Mouse (Mus musculus) brain, adult 2 months (tissue): ENCODE data around the gene Gm8251.
"Not testable (repeated sequence)": the region's sequence is repeated elsewhere in the genome, so short reads cannot be mapped to it uniquely, and the experiment has no call there.

Experiments used
- DNase-seq: peaks from one replicate; pipeline ENCODE4 v3.0.0; 2011; ENCODE audit warnings: low read depth, low spot score

Gene Gm8251

GRCm38 (mm10) chr1:44061836-44062235 is at the start of gene Gm8251:
Gm8251 (minus strand) TSS chr1:44061936.
- no peak for DNase-seq

GRCm38 (mm10) chr1:44102939-44103338 is 41.2 kb upstream of the Gm8251 start:
- no peak for DNase-seq

GRCm38 (mm10) chr1:44102259-44102717 is 40.6 kb upstream of the Gm8251 start, which contains the start of gene Tex30:
Tex30 (minus strand) TSS chr1:44102441.
- peak; percentile 98 for DNase-seq

- peak; percentile 20 for DNase-seq
Observed at GRCm38 (mm10) chr1:44101448-44102225, 39.9 kb upstream of the Gm8251 start.

GRCm38 (mm10) chr1:44064625-44065024 is 2.9 kb upstream of the Gm8251 start:
- DNase-seq, result peak; percentile 72

GRCm38 (mm10) chr1:44063439-44063838 is 1.7 kb upstream of the Gm8251 start:
- no peak for DNase-seq

GRCm38 (mm10) chr1:44057805-44058204 is 3.9 kb downstream of the Gm8251 start:
- DNase-seq, result peak; percentile 34

GRCm38 (mm10) chr1:44046556-44046955 is 15.2 kb downstream of the Gm8251 start:
- no peak for DNase-seq

GRCm38 (mm10) chr1:44045689-44046088 is 16.0 kb downstream of the Gm8251 start:
- DNase-seq, result not testable (repeated sequence)

GRCm38 (mm10) chr1:44042555-44042915 is 19.2 kb downstream of the Gm8251 start:
- no peak for DNase-seq

GRCm38 (mm10) chr1:44041797-44042554 is 19.8 kb downstream of the Gm8251 start:
- DNase-seq, result peak; percentile 82

GRCm38 (mm10) chr1:44032948-44033347 is 28.8 kb downstream of the Gm8251 start:
- no peak for DNase-seq

GRCm38 (mm10) chr1:44032213-44032612 is 29.5 kb downstream of the Gm8251 start:
- DNase-seq, result no peak

- DNase-seq, result no peak
Observed at GRCm38 (mm10) chr1:44027651-44028050, 34.1 kb downstream of the Gm8251 start.

GRCm38 (mm10) chr1:44022656-44023055 is 39.1 kb downstream of the Gm8251 start:
- no peak for DNase-seq

GRCm38 (mm10) chr1:44019934-44020333 is 41.8 kb downstream of the Gm8251 start, which contains the start of gene Mettl21c:
Mettl21c (minus strand) TSS chr1:44020034.
- no peak for DNase-seq

- DNase-seq, result no peak
Observed at GRCm38 (mm10) chr1:44015556-44015955, 46.2 kb downstream of the Gm8251 start.
